Mouse (Mus musculus) testis, adult 2 months (tissue): Measurements from ENCODE around the gene Vmn1r177. TPM values are rescaled to one million over a fixed set of nuclear protein-coding genes. Genes with fewer than 3 reads are reported as not detected.
"Not testable (repeated sequence)": the region's sequence is repeated elsewhere in the genome, so short reads cannot be mapped to it uniquely, and the experiment has no call there.

Experiments
- H3K27ac ChIP-seq: fragments of 200-500 bp; 2 replicates; pipeline ENCODE4 v1.5.1; 2012; ENCODE audit warnings: low read depth, low read length; ENCODE audit not compliant: control insufficient read depth, insufficient read depth
- H3K27me3 ChIP-seq: fragments of 200-500 bp; 2 replicates; pipeline ENCODE4 v1.6.1; 2012; ENCODE audit warnings: mild to moderate bottlenecking, low read length, moderate library complexity; ENCODE audit not compliant: control insufficient read depth, insufficient read depth
- H3K36me3 ChIP-seq: fragments of 200-500 bp; 2 replicates; pipeline ENCODE4 v1.6.1; 2012; ENCODE audit warnings: mild to moderate bottlenecking, low read length; ENCODE audit not compliant: control insufficient read depth, insufficient read depth
- H3K4me1 ChIP-seq: fragments of 200-500 bp; 2 replicates; pipeline ENCODE4 v1.6.1; 2012; ENCODE audit warnings: low read length; ENCODE audit not compliant: control insufficient read depth, insufficient read depth
- H3K4me3 ChIP-seq: fragments of 200-500 bp; 2 replicates; pipeline ENCODE4 v1.5.1; 2012; ENCODE audit warnings: low read depth, mild to moderate bottlenecking, low read length, moderate library complexity, mixed read lengths; ENCODE audit not compliant: control insufficient read depth
- CTCF ChIP-seq: fragments of 200-500 bp; IDR thresholded peaks from 2 replicates; pipeline ENCODE4 v1.5.1; 2012; ENCODE audit warnings: low read depth, mild to moderate bottlenecking, inconsistent platforms, low read length, moderate library complexity; ENCODE audit not compliant: control insufficient read depth, insufficient read depth, insufficient replicate concordance
- POLR2A ChIP-seq: fragments of 200-500 bp; IDR thresholded peaks from 2 replicates; pipeline ENCODE4 v1.6.1; 2012; ENCODE audit warnings: low read depth, mild to moderate bottlenecking, inconsistent platforms, low read length, moderate library complexity; ENCODE audit not compliant: control insufficient read depth
- polyA plus RNA-seq: library from polyadenylated mRNA; depleted of rRNA; stranded (reverse); fragments of >200 nt; gene quantifications from 2 replicates; pipeline ENCODE4 v1.2.3, GENCODE M21; 2012; rRNA removed

The Vmn1r177 gene
- polyA plus RNA-seq = not detected in 2 replicates

DNA sequence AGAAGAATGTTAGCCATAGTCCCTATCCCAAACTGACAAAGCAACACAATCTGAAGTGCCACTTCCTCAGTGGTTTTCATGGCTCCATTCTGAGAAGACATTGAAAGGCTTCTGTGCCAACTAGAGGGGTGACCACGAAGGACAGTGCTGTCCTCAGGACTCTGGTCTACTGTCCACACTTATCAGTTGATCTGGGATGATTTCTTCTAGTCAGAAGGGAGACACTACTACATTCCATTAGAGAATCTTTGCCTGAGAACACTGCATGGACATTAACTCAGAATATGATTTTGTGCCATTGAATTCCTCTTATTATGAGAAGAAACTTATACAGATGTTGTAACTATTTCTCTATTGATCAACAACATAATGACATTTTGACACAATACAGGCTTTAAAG lies at the start of gene Vmn1r177:
Gene Vmn1r177 (minus strand): TSS at position 101 of the 400 bp plus-strand sequence.
- not testable (repeated sequence) for H3K4me1 ChIP-seq, H3K27ac ChIP-seq, H3K4me3 ChIP-seq, H3K27me3 ChIP-seq, H3K36me3 ChIP-seq

DNA sequence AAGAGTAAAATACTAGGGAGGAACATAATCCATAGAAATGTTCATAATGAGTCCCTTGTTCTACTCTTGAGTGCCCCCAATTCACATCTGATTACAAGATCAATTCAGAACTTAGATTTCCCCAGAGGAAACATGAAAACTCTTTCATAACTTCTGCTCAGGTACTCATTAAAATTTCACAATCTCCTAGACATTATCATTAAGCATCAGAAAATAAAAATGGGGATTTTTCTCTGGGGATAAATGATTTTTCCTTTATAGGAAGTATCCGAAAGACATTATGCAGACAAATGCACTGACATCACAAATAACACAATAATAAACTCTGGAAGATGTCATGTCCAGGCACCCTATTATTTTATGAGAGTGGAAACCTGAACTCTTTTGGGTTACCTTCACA lies 25.5 kb upstream of the Vmn1r177 start, which contains the start of gene Vmn1r178:
Gene Vmn1r178 (plus strand): TSS at position 301 of the 400 bp plus-strand sequence.
- Histone ChIP-seq H3K4me3 (no peak within 1 kb of the TSS), H3K27ac (no peak within 1 kb of the TSS), H3K36me3 (no peaks in the 10 kb centered on the region), H3K4me1 (no peaks in the 10 kb centered on the region), H3K27me3 (no peaks in the 10 kb centered on the region)
- TF ChIP-seq CTCF (no peak), POLR2A (no peak)

- H3K4me1 ChIP-seq, H3K27me3 ChIP-seq: not testable (repeated sequence)
Observed at GRCm38 (mm10) chr7:23876918-23877317, 10.7 kb upstream of the Vmn1r177 start.

DNA sequence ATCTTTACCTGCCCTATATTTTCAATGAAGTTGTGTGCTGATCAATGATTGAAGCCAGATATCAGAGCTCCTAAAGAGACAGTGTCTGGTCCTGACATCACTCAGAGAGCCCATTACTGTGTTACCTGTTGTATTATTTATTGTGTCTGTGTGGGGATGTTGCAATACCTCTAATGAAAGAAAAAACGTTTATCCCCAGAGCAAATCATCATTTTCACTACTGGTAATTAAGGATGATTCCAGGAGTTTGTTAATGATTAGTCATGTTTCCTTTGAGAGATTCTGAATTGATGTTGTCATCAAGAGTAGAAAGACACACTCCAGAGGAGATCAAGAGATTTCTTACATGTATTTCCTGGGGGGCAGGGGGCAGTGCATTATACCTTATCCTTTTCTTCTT lies 29.0 kb downstream of the Vmn1r177 start, which contains the start of gene Vmn1r176:
Gene Vmn1r176 (minus strand): TSS at position 101 of the 400 bp plus-strand sequence.
- not testable (repeated sequence) for H3K4me1 ChIP-seq, H3K27me3 ChIP-seq, H3K36me3 ChIP-seq, H3K27ac ChIP-seq, H3K4me3 ChIP-seq

More at GRCm38 (mm10) chr7:23876918-23877317, 10.7 kb upstream of the Vmn1r177 start:
- H3K27ac ChIP-seq, H3K36me3 ChIP-seq, H3K4me3 ChIP-seq: not testable (repeated sequence)

Other genes starting within 250 kb of the Vmn1r177 start
- gene Vmn1r171, start 235.7 kb downstream of the Vmn1r177 start, polyA plus RNA-seq = not detected in 2 replicates
- gene Vmn1r172, start 208.1 kb downstream of the Vmn1r177 start, polyA plus RNA-seq = not detected in 2 replicates
- not detected in 2 replicates for gene Vmn1r173, start 165.7 kb downstream of the Vmn1r177 start, polyA plus RNA-seq
- gene Vmn1r174, start 114.2 kb downstream of the Vmn1r177 start, polyA plus RNA-seq = not detected in 2 replicates
- 0.04 TPM in 1 of 2 replicates, not detected in the other for gene Vmn1r175, start 55.8 kb downstream of the Vmn1r177 start, polyA plus RNA-seq
- gene Vmn1r176, start 29.1 kb downstream of the Vmn1r177 start, polyA plus RNA-seq = not detected in 2 replicates
- not detected in 2 replicates for gene Vmn1r178, start 25.6 kb upstream of the Vmn1r177 start, polyA plus RNA-seq
- gene Vmn1r179, start 60.5 kb upstream of the Vmn1r177 start, polyA plus RNA-seq = not detected in 2 replicates
- gene Vmn1r180, start 84.2 kb upstream of the Vmn1r177 start, polyA plus RNA-seq = not detected in 2 replicates
- gene Vmn1r181, start 108.2 kb upstream of the Vmn1r177 start, polyA plus RNA-seq = 0.82 and 2.4 TPM in 2 replicates
- 0.07 TPM in 1 of 2 replicates, not detected in the other for gene V1rd19, start 135.2 kb upstream of the Vmn1r177 start, polyA plus RNA-seq
- gene Vmn1r183, start 186.8 kb upstream of the Vmn1r177 start, polyA plus RNA-seq = 0.01 and 0.04 TPM in 2 replicates
- 7.3 TPM in 2 replicates for gene Zfp180, start 215.5 kb upstream of the Vmn1r177 start, polyA plus RNA-seq
- 0.46 and 0.67 TPM in 2 replicates for gene Zfp112, start 245.9 kb upstream of the Vmn1r177 start, polyA plus RNA-seq